ENCODE assay signal across 8 mouse cellular contexts in genomic region chr11:31169161-31170051, GRCm38 (mm10). TPM values are rescaled to one million over a fixed set of nuclear protein-coding genes. Genes with fewer than 3 reads are reported as not detected.
DNase-seq lines count a peak whose midpoint lies in the region; ATAC-seq and TF ChIP-seq lines count a peak whose summit lies in the region.

No protein-coding gene starts in this region.

- no peak for TF ChIP-seq EP300 in liver, postnatal 0 days (IDR thresholded peaks at IDR 0.05; ENCODE audit: low read depth)

- DNase-seq in lung, embryonic 14.5 days, result peak; percentile 54
- no peak for DNase-seq in lung, postnatal 25 days (ENCODE audit: low spot score)
- DNase-seq in cerebellum, adult 18-20 months, result peak; percentile 15 to 35
- peak; percentile 67 for DNase-seq in forebrain, embryonic 14.5 days (ENCODE audit: low spot score)
- DNase-seq in kidney, adult 2 months, result peak; percentile 5
- peak; percentile 38 for DNase-seq in liver, postnatal 0 days
- peak; percentile 16 to 38 for DNase-seq in spleen, postnatal 10 days (ENCODE audit: low spot score in 2 of 2)
- no peak for DNase-seq in natural killer cell, adult 2 months (ENCODE audit: low spot score in 2 of 2)

- no peak for TF ChIP-seq POLR2A in kidney, adult 2 months (IDR thresholded peaks at IDR 0.05; ENCODE audit: low read depth, low read length)

- 0 out of 2 replicates have a peak, but pooled peaks cover 2% of the 10 kb centered on the region for H3K4me1 ChIP-seq in lung, embryonic 14.5 days (ENCODE audit: insufficient read depth)
- H3K4me1 ChIP-seq in forebrain, embryonic 14.5 days (ENCODE audit: control insufficient read depth, insufficient read depth, low read length), result no peaks in the 10 kb centered on the region; the same call in 1 of the 2 replicates
- H3K4me1 ChIP-seq in kidney, adult 2 months (ENCODE audit: control insufficient read depth, insufficient read depth, low read length), result peaks cover 3% of the 10 kb centered on the region; the same call in 1 of the 2 replicates
- H3K4me1 ChIP-seq in liver, postnatal 0 days (ENCODE audit: insufficient read depth), result peaks cover 11% of the 10 kb centered on the region; the same call in 1 of the 2 replicates

- H3K4me3 ChIP-seq in lung, embryonic 14.5 days (ENCODE audit: low read depth, low read length), result peak overlapping the region; percentile 33
- H3K4me3 ChIP-seq in forebrain, embryonic 14.5 days (ENCODE audit: low read depth, low read length), result peak overlapping the region; percentile 33
- peak overlapping the region; percentile 66 for H3K4me3 ChIP-seq in kidney, adult 2 months (ENCODE audit: insufficient read depth, low read depth, low read length)
- H3K4me3 ChIP-seq in liver, postnatal 0 days (ENCODE audit: low read depth, low read length), result peak overlapping the region; percentile 40

- no peaks in the 10 kb centered on the region for H3K9me3 ChIP-seq in lung, embryonic 14.5 days (ENCODE audit: low read depth, low read length)
- H3K9me3 ChIP-seq in forebrain, embryonic 14.5 days (replicated peaks; ENCODE audit: control insufficient read depth, low read length), result no peaks in the 10 kb centered on the region
- H3K9me3 ChIP-seq in liver, postnatal 0 days (ENCODE audit: low read length), result no peaks in the 10 kb centered on the region

- H3K27me3 ChIP-seq in lung, embryonic 14.5 days (ENCODE audit: insufficient read depth, low read length), result no peaks in the 10 kb centered on the region
- H3K27me3 ChIP-seq in forebrain, embryonic 14.5 days (replicated peaks; ENCODE audit: control insufficient read depth, insufficient read depth, low read length), result no peaks in the 10 kb centered on the region
- H3K27me3 ChIP-seq in kidney, adult 2 months (replicated peaks; ENCODE audit: control insufficient read depth, insufficient read depth, low read length), result no peaks in the 10 kb centered on the region
- H3K27me3 ChIP-seq in liver, postnatal 0 days (ENCODE audit: insufficient read depth, low read length), result no peaks in the 10 kb centered on the region

- no peak overlapping the region; the same call in 1 of the 2 replicates for H3K9ac ChIP-seq in lung, embryonic 14.5 days
- peak overlapping the region; percentile 50 for H3K9ac ChIP-seq in forebrain, embryonic 14.5 days (ENCODE audit: low read length)
- peak overlapping the region; percentile 26; the same call in 1 of the 2 replicates for H3K9ac ChIP-seq in liver, postnatal 0 days (replicated peaks)

- no peak for TF ChIP-seq CTCF in lung, embryonic 14.5 days (IDR thresholded peaks at IDR 0.05; ENCODE audit: low read depth)
- no peak for TF ChIP-seq CTCF in kidney, adult 2 months (conservative IDR thresholded peaks at IDR 0.05; ENCODE audit: insufficient read depth, insufficient read length, low read depth, low read length)
- no peak for TF ChIP-seq CTCF in liver, postnatal 0 days (IDR thresholded peaks at IDR 0.05; ENCODE audit: low read depth)

- peak overlapping the region; percentile 58 for H3K4me2 ChIP-seq in lung, embryonic 14.5 days
- H3K4me2 ChIP-seq in forebrain, embryonic 14.5 days (ENCODE audit: low read length), result peak overlapping the region; percentile 63
- peak overlapping the region; percentile 73 for H3K4me2 ChIP-seq in liver, postnatal 0 days (ENCODE audit: low read depth, low read length)

- H3K27ac ChIP-seq in lung, embryonic 14.5 days (ENCODE audit: low read depth), result no peak overlapping the region
- H3K27ac ChIP-seq in forebrain, embryonic 14.5 days (ENCODE audit: low read depth, low read length), result no peak overlapping the region
- no peak overlapping the region for H3K27ac ChIP-seq in kidney, adult 2 months (ENCODE audit: insufficient read depth, low read depth, low read length)
- peak overlapping the region; percentile 57; the same call in 1 of the 2 replicates for H3K27ac ChIP-seq in liver, postnatal 0 days (ENCODE audit: low read depth)

- ATAC-seq in lung, embryonic 14.5 days (ENCODE audit: insufficient read depth), result peak; percentile 86
- peak; percentile 93 for ATAC-seq in forebrain, embryonic 14.5 days
- ATAC-seq in liver, postnatal 0 days, result peak; percentile 76

- no peaks in the 10 kb centered on the region for H3K36me3 ChIP-seq in lung, embryonic 14.5 days (ENCODE audit: insufficient read depth)
- no peaks in the 10 kb centered on the region for H3K36me3 ChIP-seq in forebrain, embryonic 14.5 days (ENCODE audit: control insufficient read depth, insufficient read depth, low read length)
- no peaks in the 10 kb centered on the region for H3K36me3 ChIP-seq in kidney, adult 2 months (ENCODE audit: control insufficient read depth, insufficient read depth, low read length)
- no peaks in the 10 kb centered on the region for H3K36me3 ChIP-seq in liver, postnatal 0 days (replicated peaks; ENCODE audit: insufficient read depth, low read length)

- 4% methylated on average over 21 of the region's 21 CpGs for WGBS in lung, embryonic 14.5 days
- WGBS in forebrain, embryonic 14.5 days, result 3% methylated on average over 21 of the region's 21 CpGs
- 3% methylated on average over 21 of the region's 21 CpGs for WGBS in kidney, adult 2 months
- WGBS in liver, postnatal 0 days (ENCODE audit: insufficient replicate concordance), result 6% methylated on average over 19 of the region's 21 CpGs

RNA-seq across cellular contexts. Expression of gene Gm17332, which starts 12.9 kb away (rescaled TPM):
- not detected in 2 replicates for polyA plus RNA-seq in lung, embryonic 14.5 days (2014; fragmentation: Nextera tagmentation; extraction: Ambion mirVana)
- not detected in 2 replicates for polyA plus RNA-seq in forebrain, embryonic 14.5 days (2014; fragmentation: Nextera tagmentation; extraction: Ambion mirVana)
- not detected in 2 replicates for polyA plus RNA-seq in kidney, adult 2 months (2012; rRNA removed)
- not detected in 2 replicates for polyA plus RNA-seq in liver, postnatal 0 days (2015; fragmentation: Nextera tagmentation; extraction: Ambion mirVana)

Comparison
In these comparisons a context has a peak if more than half of its experiments do, and no peak if none do; other contexts are left out.
1. DNase-seq: peak in lung, embryonic 14.5 days (single experiment), cerebellum, adult 18-20 months (2 of 2), forebrain, embryonic 14.5 days (single experiment), kidney, adult 2 months (single experiment), liver, postnatal 0 days (single experiment) and spleen, postnatal 10 days (2 of 2); none in lung, postnatal 25 days (single experiment) and natural killer cell, adult 2 months (0 of 2).
2. Peak in every context shown above with its lines, with median percentiles within 50 percentile points of each other: ATAC-seq, H3K4me2 ChIP-seq and H3K4me3 ChIP-seq.